Mouse (Mus musculus) kidney, postnatal 14 days (tissue): ENCODE measurements at regions not wholly inside any gene's neighbourhood (a gene's known extent, or its start where the extent isn't known, plus 50 kb on each side); places are given as distances from the start of the nearest gene placed in this dataset.

Source experiments
- DNase-seq: peaks from one replicate; pipeline ENCODE4 v3.0.0; 2022; ENCODE audit warnings: mixed read lengths

DNA sequence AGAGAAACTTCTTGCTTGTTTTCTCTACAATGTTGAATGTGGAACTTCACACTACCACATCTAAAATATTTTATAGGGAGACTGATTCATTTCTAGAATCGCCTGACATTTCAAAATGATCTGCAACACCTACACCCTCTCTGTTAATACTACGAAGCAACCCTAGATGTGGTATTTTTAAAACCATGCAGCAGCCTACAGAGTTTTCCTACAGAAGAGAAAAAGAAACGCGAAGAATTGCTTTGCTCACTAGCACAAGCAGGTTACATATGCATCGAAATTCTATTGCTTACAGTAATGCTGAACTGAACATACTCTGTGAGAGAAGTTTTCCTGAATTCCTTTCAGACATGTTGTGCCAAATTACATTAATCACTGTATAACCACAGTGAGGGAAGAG, 488.7 kb downstream of the Fat4 start:
- DNase-seq = no peak

DNA sequence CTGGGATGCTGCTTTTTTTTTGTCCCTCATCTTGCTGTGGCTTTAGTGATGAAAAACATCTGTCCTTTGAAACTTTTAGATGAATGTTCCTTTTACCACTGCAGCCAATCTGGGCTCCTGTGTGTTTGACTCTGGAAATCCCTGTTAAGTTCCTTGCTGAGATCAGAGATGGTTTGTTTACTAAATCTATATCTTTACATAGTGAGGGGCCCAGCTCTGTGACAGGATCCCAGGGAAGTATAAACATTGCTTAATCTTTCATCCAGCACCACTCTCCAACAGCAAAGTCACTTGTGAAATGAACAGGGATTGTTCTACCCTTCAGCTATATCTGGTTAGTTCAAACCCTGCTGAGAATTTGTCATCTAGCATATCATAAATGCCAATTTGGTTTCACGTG, 501.8 kb downstream of the Fat4 start:
- DNase-seq = no peak

DNA sequence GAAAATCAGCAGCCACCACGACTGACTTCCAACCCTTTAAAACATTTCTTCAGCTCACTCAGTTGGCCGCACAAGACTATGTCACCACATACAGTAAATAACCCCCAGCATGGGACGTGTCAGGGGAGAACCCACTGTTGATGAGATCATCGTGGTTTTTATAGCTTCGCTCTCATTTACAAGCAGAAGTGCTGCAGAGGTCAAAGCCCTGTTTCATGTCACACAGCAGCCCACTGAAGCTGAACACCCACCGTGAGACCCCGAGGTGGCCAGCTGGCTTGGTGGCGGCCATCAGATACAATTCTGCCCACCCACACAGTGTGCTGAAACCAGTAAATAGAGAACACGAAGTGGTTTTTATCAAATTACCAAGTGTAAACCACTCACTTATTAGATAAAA, 503.7 kb downstream of the Fat4 start:
- no peak for DNase-seq

DNA sequence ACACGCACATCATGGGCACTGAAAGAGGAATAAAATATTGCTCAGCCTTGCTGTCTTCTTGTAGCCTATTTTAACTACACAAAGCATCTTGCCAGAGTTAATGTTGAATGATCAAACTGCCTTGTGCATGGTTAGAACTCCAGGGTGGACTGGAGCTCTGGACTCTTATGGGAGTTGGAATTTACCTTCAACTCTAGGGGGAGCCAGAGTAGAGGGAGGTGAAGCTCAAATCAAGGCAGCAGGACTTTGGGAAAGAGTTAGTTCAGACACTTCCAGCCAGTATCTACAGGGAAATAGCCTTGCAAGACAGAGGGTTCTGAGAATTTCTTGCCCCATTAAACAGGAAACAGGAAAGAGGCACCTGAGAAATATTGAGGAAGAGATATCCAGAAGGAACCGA, 505.3 kb downstream of the Fat4 start:
- DNase-seq = peak; percentile 6

DNA sequence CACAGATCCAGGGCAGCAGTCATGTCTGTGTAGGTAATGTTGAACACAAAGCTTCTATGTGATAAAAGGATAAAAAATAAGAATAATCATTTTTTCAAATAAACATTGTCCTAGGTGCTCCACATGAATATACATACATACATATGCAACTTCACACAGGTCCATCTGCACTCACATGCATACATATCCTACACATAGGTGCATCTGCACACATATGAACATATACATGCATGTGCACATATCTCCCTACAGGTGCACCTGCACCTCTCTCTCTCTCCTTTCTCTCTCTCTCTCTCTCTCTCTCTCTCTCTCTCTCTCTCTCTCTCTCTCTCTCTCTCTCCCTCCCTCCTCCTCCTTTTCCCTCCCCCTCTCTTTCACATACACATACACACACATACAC, 509.9 kb downstream of the Fat4 start:
- DNase-seq = no peak

DNA sequence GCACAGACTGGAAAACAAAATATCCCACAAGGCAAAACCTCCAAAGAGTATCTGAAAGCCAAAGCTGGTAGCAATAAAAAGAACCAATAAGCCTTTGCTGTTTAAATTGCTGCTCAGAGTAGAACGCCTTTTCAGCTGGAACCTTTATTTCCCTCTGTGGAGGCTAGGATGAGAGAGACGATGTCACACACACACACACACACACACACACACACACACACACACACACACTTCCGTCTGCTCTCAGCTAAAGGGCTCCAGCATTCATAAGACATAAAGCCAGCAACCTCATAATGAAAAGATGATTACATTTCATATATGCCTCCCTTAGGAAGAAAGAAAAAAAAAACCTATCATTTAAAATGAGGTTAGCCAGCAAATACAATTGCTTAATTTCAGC, 510.5 kb downstream of the Fat4 start:
- DNase-seq = no peak

- no peak for DNase-seq
Measured at GRCm38 (mm10) chr3:39397677-39398076, 510.9 kb downstream of the Fat4 start.

DNA sequence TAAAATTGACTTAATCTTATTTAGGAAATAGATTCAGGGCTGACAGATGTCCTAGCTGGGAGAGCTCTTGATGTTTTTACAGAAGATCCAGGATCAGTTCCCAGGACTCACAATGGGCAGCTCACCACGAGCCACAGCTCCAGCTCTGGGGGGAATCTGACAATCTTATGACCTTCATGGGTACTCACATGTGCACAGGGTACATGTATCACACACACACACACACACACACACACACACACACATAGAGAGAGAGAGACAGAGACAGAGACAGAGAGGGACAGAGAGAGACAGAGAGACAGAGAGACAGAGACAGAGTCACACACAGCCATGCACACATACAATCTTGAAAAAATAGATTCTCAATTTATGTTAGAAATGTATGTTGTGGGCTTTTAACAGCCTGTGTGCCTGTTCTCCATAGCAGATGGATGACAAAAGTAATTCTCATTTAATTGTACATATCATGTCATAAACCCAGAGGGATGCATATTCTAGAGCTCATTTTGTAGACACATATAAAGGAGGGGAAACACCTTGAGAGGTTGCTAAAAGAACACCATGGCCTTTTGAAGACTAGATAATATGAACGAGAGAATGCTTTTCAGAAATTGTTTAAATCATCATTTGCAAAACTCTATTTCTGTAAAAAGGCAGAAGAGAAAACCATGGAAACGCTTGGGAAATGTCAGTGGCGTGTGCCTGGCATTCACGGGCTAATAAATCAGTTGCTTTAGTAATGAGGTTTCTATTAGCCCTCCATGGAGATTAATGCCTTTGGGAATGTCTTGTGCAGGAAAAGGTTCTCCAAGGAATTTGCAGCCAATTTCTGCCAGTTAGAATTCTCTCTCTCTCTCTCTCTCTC, 538.3 kb downstream of the Fat4 start:
- no peak for DNase-seq

GRCm38 (mm10) chr3:39425643-39426016, 538.9 kb downstream of the Fat4 start:
- no peak for DNase-seq

DNA sequence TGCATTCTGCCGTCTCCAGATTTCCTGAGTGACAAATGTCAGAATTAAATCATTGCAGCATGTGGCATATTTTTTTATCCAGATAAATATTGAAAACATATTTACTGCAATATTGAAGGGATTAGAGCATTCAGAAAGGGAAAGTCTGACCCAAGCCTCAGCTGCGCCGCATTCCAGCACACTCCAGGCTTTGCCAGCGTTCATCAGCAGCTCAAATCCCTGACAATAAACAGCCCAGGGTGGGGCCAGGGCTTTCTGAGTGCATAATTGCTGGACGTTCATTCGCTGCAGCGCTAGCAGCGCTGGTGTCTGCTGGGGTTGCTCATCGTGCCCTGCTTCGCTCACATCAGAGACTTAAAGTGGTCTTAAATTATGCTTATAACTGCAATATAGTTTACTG, 556.6 kb downstream of the Fat4 start:
- peak; percentile 6 for DNase-seq

DNA sequence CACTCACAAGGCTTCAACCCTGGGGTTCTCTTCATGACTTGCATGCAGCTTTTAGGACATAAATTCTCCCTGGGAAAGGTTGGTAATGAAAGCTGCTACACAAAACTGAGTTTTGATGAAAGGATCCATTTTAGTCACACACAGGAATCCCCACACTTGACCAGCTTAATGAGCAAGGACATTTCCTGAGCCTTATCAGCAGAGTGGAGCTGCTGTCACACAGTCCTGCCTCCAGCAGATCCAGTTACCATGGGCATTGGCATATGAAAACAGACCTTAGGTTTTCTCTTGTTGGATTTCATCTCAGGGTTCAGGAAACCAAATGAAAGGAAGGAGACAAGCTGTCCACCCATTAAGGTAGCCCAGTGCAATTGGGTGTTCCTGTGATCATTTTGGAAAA, 568.9 kb downstream of the Fat4 start:
- DNase-seq = no peak

- no peak for DNase-seq
Measured at GRCm38 (mm10) chr3:39460183-39460888, 573.6 kb downstream of the Fat4 start.

GRCm38 (mm10) chr3:39461561-39461960, 574.8 kb downstream of the Fat4 start:
- DNase-seq = no peak

- DNase-seq = no peak
Measured at GRCm38 (mm10) chr3:39465811-39466210, 579.1 kb downstream of the Fat4 start.

DNA sequence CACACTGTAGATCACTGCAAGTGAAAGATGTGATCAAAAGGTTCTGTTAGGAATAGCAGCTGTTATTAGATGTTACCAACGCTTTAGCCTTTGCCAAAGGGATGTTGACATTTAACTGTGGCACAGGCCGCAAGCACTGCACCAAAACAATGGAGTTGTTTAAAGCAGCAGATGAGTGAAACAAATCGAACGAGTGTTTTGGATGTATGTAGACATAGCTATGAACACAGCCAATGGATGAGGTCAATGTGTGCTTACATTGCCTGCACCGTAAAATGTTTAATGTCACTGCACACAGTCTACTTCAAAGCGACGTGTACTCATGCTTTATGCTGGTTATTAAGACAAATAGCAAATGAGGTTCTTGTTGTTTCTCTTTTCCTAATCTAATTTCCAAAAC, 602.7 kb downstream of the Fat4 start:
- DNase-seq = no peak

- DNase-seq = no peak
Measured at GRCm38 (mm10) chr3:39494363-39494762, 607.6 kb downstream of the Fat4 start.

GRCm38 (mm10) chr3:39528087-39528486, 641.3 kb downstream of the Fat4 start:
- DNase-seq = no peak

GRCm38 (mm10) chr3:39537515-39537914, 650.8 kb downstream of the Fat4 start:
- DNase-seq = no peak

DNA sequence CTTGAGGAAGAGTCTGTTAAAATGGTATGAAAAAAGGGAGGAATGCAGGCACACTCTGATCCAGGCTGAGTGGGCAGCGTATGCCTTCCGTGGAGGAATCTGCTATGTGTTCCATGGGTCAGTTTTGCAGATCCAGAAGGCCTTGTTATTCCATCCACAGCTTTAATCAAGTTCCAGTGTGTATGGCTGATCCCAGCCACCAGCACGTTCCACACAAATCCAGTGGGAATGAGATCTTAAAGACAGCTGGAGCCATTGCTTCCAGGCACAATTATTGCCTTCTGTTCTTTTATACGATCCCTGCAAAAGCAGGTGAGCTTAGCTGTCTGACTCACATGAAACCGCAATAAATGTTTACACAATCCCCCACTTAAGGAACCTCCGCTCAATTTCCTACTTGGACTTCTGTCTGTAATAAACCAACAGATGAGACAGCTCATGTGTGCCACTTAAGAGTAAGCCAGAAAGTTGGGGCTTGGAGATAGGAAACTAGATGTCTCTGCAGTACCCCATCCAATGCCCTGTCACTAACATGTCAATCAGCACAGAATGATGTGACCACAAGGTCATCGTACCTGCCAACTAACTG, 653.9 kb downstream of the Fat4 start:
- DNase-seq = no peak

GRCm38 (mm10) chr3:39559460-39560041, 672.8 kb downstream of the Fat4 start:
- no peak for DNase-seq

DNA sequence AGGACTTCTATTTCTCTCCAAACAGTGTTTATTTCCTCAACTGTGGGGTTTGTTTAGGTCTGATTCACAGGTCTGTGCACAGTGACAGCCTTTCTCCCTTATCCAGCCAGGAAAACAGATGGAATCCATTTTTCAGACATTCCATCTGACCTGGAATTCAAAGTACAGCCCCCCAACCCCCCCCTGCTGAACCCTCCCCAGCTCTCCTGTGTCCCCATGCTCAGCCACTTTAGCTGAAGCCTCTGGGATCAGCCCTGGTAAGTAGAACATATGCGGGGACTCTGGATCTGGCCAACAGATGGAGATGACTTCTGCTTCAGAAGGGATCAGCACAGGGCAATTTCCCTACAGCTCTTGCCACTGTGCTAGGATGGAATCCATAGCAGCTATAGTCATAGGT, 674.2 kb downstream of the Fat4 start:
- DNase-seq = no peak

GRCm38 (mm10) chr3:39571444-39572237, 684.9 kb downstream of the Fat4 start:
- no peak for DNase-seq

GRCm38 (mm10) chr3:39575200-39575599, 688.5 kb downstream of the Fat4 start:
- DNase-seq = peak; percentile 5
